Comparison of ENCODE assay signal across 8 mouse cellular contexts in the genomic region with DNA sequence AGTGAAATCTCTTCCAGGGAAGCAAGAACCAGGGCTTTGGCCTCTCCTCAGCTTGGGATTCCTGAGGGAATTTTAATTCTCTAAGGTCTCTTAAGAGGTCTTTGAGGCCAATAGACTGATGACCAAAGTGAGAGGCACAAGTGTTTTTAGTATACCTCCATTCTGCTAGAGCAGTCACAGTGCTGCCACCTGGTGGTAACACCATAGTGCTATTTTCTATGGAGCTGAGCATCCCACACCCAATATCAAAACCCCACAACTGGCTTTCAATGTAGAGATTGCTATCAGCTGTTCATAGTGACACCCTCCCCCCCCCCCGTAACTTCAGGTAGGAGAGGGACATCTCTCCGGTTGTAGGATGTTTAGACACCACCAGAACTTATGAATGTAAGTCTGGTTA. TPM values are rescaled to one million over a fixed set of nuclear protein-coding genes. Genes with fewer than 3 reads are reported as not detected.
DNase-seq lines count a peak whose midpoint lies in the region; ATAC-seq and TF ChIP-seq lines count a peak whose summit lies in the region.

No protein-coding gene starts in this region.

- no peak overlapping the region for H3K4me2 ChIP-seq in CH12.LX (ENCODE audit: insufficient read depth, low read depth, poor library complexity, severe bottlenecking)
- no peak overlapping the region for H3K4me2 ChIP-seq in forebrain, embryonic 14.5 days (ENCODE audit: low read length)
- no peak overlapping the region for H3K4me2 ChIP-seq in liver, embryonic 13.5 days

- H3K9ac ChIP-seq in CH12.LX (ENCODE audit: insufficient read depth, low read depth) = no peak overlapping the region
- H3K9ac ChIP-seq in forebrain, embryonic 14.5 days (ENCODE audit: low read length) = no peak overlapping the region
- H3K9ac ChIP-seq in liver, embryonic 13.5 days = no peak overlapping the region

- in situ Hi-C loops in CH12.LX (cut with MboI; ENCODE audit: low pct_ligation_motif_present, low pct_unique_long_range_greater_than_20kb, low sequenced_read_pairs) = loop anchor here (10.0 kb wide), 2 partner anchors 81 to 291 kb away; partner anchors contain the start of gene Olfr94

- DNase-seq in 3T3-L1 (ENCODE audit: low read depth, low spot score) (peak; percentile 91), CH12.LX (ENCODE audit: extremely low read depth) (peak; percentile 82)
- peak; percentile 61 for DNase-seq in c-Kit-positive CD71-positive TER-119-negative erythroid progenitor cells, embryonic 14.5 days (ENCODE audit: low read depth)
- DNase-seq in forebrain, embryonic 14.5 days (ENCODE audit: low spot score) = peak; percentile 88
- DNase-seq in kidney, adult 9 months = peak; percentile 81
- peak; percentile 43 for DNase-seq in liver, embryonic 13.5 days
- peak; percentile 88 for DNase-seq in retina, embryonic 14.5 days (ENCODE audit: low spot score)
- peak; percentile 59 to 73 for DNase-seq in thymus, postnatal 36 days

- no peak overlapping the region for H3K27ac ChIP-seq in CH12.LX (ENCODE audit: insufficient read depth, low read depth)
- no peak overlapping the region for H3K27ac ChIP-seq in forebrain, embryonic 14.5 days (ENCODE audit: low read depth, low read length)
- no peak overlapping the region for H3K27ac ChIP-seq in liver, embryonic 13.5 days

- peak; percentile 66 to 89 for TF ChIP-seq CTCF in CH12.LX (conservative IDR thresholded peaks at IDR 0.05 in 1 of 2, IDR thresholded peaks at IDR 0.05 in 1 of 2; ENCODE audit: low read depth in 2 of 2, low read length in 2 of 2)

- TF ChIP-seq POLR2A in CH12.LX (IDR thresholded peaks at IDR 0.05; ENCODE audit: low read depth, low read length) = no peak

- no peak for TF ChIP-seq EP300 in CH12.LX (IDR thresholded peaks at IDR 0.05; ENCODE audit: low read length)

- H3K4me1 ChIP-seq in CH12.LX (ENCODE audit: control insufficient read depth in 1 of 2, insufficient read depth in 2 of 2) = 0 out of 4 replicates have a peak, but pooled peaks cover 3 to 4% of the 10 kb centered on the region in 2 experiments
- no peaks in the 10 kb centered on the region for H3K4me1 ChIP-seq in forebrain, embryonic 14.5 days (ENCODE audit: control insufficient read depth, insufficient read depth, low read length)
- no peaks in the 10 kb centered on the region for H3K4me1 ChIP-seq in liver, embryonic 13.5 days (replicated peaks)

- 0 out of 2 replicates have a peak, but pooled peaks have one; percentile 34 for ATAC-seq in forebrain, embryonic 14.5 days
- no peak for ATAC-seq in liver, embryonic 13.5 days (ENCODE audit: low read depth)

- H3K9me3 ChIP-seq in CH12.LX (replicated peaks; ENCODE audit: low read length) = no peaks in the 10 kb centered on the region
- H3K9me3 ChIP-seq in forebrain, embryonic 14.5 days (replicated peaks; ENCODE audit: control insufficient read depth, low read length) = no peaks in the 10 kb centered on the region
- no peaks in the 10 kb centered on the region for H3K9me3 ChIP-seq in liver, embryonic 13.5 days (replicated peaks)

- H3K4me3 ChIP-seq in CH12.LX (replicated peaks in 1 of 3; ENCODE audit: low read depth in 2 of 3, low read length in 2 of 3, poor library complexity in 1 of 3) = no peak overlapping the region
- H3K4me3 ChIP-seq in forebrain, embryonic 14.5 days (ENCODE audit: low read depth, low read length) = no peak overlapping the region
- no peak overlapping the region for H3K4me3 ChIP-seq in liver, embryonic 13.5 days (replicated peaks)

- H3K36me3 ChIP-seq in CH12.LX (replicated peaks in 1 of 2; ENCODE audit: control insufficient read depth in 1 of 2, insufficient read depth in 1 of 2, low read length in 1 of 2) = no peaks in the 10 kb centered on the region
- H3K36me3 ChIP-seq in forebrain, embryonic 14.5 days (ENCODE audit: control insufficient read depth, insufficient read depth, low read length) = no peaks in the 10 kb centered on the region
- H3K36me3 ChIP-seq in liver, embryonic 13.5 days = no peaks in the 10 kb centered on the region

- whole genome bisulfite sequencing in forebrain, embryonic 14.5 days = 18% methylated on average over 2 of the region's 2 CpGs
- 19% methylated on average over 2 of the region's 2 CpGs for WGBS in liver, embryonic 13.5 days (ENCODE audit: insufficient replicate concordance)

- dilution Hi-C loops in CH12.LX (cut with MboI; ENCODE audit: extremely low pct_ligation_motif_present, extremely low pct_unique_long_range_greater_than_20kb, low sequenced_read_pairs) = no loop called here

- TF ChIP-seq RAD21 in CH12.LX (IDR thresholded peaks at IDR 0.05; ENCODE audit: low read depth, low read length) = peak; percentile 49

- peaks cover 4% of the 10 kb centered on the region for H3K27me3 ChIP-seq in CH12.LX (replicated peaks)
- H3K27me3 ChIP-seq in forebrain, embryonic 14.5 days (replicated peaks; ENCODE audit: control insufficient read depth, insufficient read depth, low read length) = no peaks in the 10 kb centered on the region
- H3K27me3 ChIP-seq in liver, embryonic 13.5 days = peaks cover 29% of the 10 kb centered on the region; the same call in 1 of the 2 replicates

- H3K79me2 ChIP-seq in CH12.LX (replicated peaks; ENCODE audit: control insufficient read depth, extremely low read depth, insufficient read depth, poor library complexity, severe bottlenecking) = no peaks in the 10 kb centered on the region

TF ChIP-seq in CH12.LX, 34 proteins besides CTCF, POLR2A, EP300 and RAD21:
- TF ChIP-seq ZMIZ1 (IDR thresholded peaks at IDR 0.05; ENCODE audit: low read depth, low read length) = no peak
- no peak for TF ChIP-seq MAX (IDR thresholded peaks at IDR 0.05; ENCODE audit: low read length)
- no peak for TF ChIP-seq USF2 (conservative IDR thresholded peaks at IDR 0.05; ENCODE audit: low read depth, low read length)
- TF ChIP-seq ETS1 (conservative IDR thresholded peaks at IDR 0.05; ENCODE audit: low read depth, low read length) = no peak
- no peak for TF ChIP-seq UBTF (IDR thresholded peaks at IDR 0.05; ENCODE audit: low read depth, low read length)
- no peak for TF ChIP-seq E2F4 (IDR thresholded peaks at IDR 0.05; ENCODE audit: insufficient replicate concordance, low read depth, low read length)
- TF ChIP-seq HCFC1 (IDR thresholded peaks at IDR 0.05; ENCODE audit: low read depth, low read length) = no peak
- TF ChIP-seq MEF2A (IDR thresholded peaks at IDR 0.05; ENCODE audit: borderline replicate concordance, low read depth, low read length) = no peak
- TF ChIP-seq JUN (IDR thresholded peaks at IDR 0.05; ENCODE audit: insufficient read depth, low read depth, low read length) = no peak
- no peak for TF ChIP-seq ZKSCAN1 (IDR thresholded peaks at IDR 0.05; ENCODE audit: borderline replicate concordance, low read depth, low read length)
- TF ChIP-seq ZNF384 (IDR thresholded peaks at IDR 0.05; ENCODE audit: low read depth, low read length) = no peak
- TF ChIP-seq MYC (IDR thresholded peaks at IDR 0.05; ENCODE audit: low read depth, low read length) = 0 out of 2 replicates have a peak, but pooled peaks have one; percentile 35
- TF ChIP-seq TBP (conservative IDR thresholded peaks at IDR 0.05; ENCODE audit: low read depth, low read length) = no peak
- TF ChIP-seq POLR2AphosphoS2 (IDR thresholded peaks at IDR 0.05; ENCODE audit: low read depth, low read length) = no peak
- no peak for TF ChIP-seq TCF12 (IDR thresholded peaks at IDR 0.05; ENCODE audit: low read depth, low read length)
- TF ChIP-seq BHLHE40 (IDR thresholded peaks at IDR 0.05; ENCODE audit: low read depth, low read length) = no peak
- TF ChIP-seq CHD1 (IDR thresholded peaks at IDR 0.05; ENCODE audit: low read depth, low read length) = no peak
- no peak for TF ChIP-seq ELF1 (IDR thresholded peaks at IDR 0.05; ENCODE audit: low read depth, low read length)
- no peak for TF ChIP-seq ZC3H11A (IDR thresholded peaks at IDR 0.05; ENCODE audit: low read depth, low read length)
- TF ChIP-seq SIN3A (IDR thresholded peaks at IDR 0.05; ENCODE audit: low read length) = no peak
- 0 out of 2 replicates have a peak, but pooled peaks have one; percentile 12 for TF ChIP-seq JUND (conservative IDR thresholded peaks at IDR 0.05; ENCODE audit: low read depth, low read length)
- peak; percentile 84 for TF ChIP-seq SMC3 (IDR thresholded peaks at IDR 0.05; ENCODE audit: low read depth, low read length)

RNA-seq across cellular contexts. Expression of gene Trim31, which starts 16.2 kb away (rescaled TPM):
- total RNA-seq in CH12.LX (2012; rRNA removed) (not detected in 2 replicates), CH12.LX (2014; rRNA removed) (not detected in 2 replicates)
- not detected in 2 replicates for polyA plus RNA-seq in CH12.LX (2012; ENCODE audit: insufficient read length, low read depth)
- polyA plus RNA-seq in forebrain, embryonic 14.5 days (2014; fragmentation: Nextera tagmentation; extraction: Ambion mirVana) = not detected in 2 replicates
- polyA plus RNA-seq in liver, embryonic 13.5 days (2015; fragmentation: Nextera tagmentation; extraction: Ambion mirVana) = 0.09 TPM in 1 of 2 replicates, not detected in the other

RNA-seq across cellular contexts. Expression of gene Trim40, which starts 24.2 kb away (rescaled TPM):
- total RNA-seq in CH12.LX (2012; rRNA removed) (0.13 TPM in 1 of 2 replicates, not detected in the other), CH12.LX (2014; rRNA removed) (not detected in 2 replicates)
- 0.14 and 0.22 TPM in 2 replicates for polyA plus RNA-seq in CH12.LX (2012; ENCODE audit: insufficient read length, low read depth)
- polyA plus RNA-seq in forebrain, embryonic 14.5 days (2014; fragmentation: Nextera tagmentation; extraction: Ambion mirVana) = not detected in 2 replicates
- 0.17 TPM in 1 of 2 replicates, not detected in the other for polyA plus RNA-seq in liver, embryonic 13.5 days (2015; fragmentation: Nextera tagmentation; extraction: Ambion mirVana)

RNA-seq across cellular contexts. Expression of gene Rnf39, which starts 28.6 kb away (rescaled TPM):
- not detected in 2 replicates for total RNA-seq in CH12.LX (2012; rRNA removed)
- not detected in 2 replicates for total RNA-seq in CH12.LX (2014; rRNA removed)
- polyA plus RNA-seq in CH12.LX (2012; ENCODE audit: insufficient read length, low read depth) = 0.40 TPM in 1 of 2 replicates, not detected in the other
- 0.24 and 0.75 TPM in 2 replicates for polyA plus RNA-seq in forebrain, embryonic 14.5 days (2014; fragmentation: Nextera tagmentation; extraction: Ambion mirVana)
- not detected in 2 replicates for polyA plus RNA-seq in liver, embryonic 13.5 days (2015; fragmentation: Nextera tagmentation; extraction: Ambion mirVana)

RNA-seq across cellular contexts. Expression of gene Ppp1r11, which starts 37.4 kb away (rescaled TPM):
- 208 and 209 TPM in 2 replicates for total RNA-seq in CH12.LX (2012; rRNA removed)
- total RNA-seq in CH12.LX (2014; rRNA removed) = 120 and 128 TPM in 2 replicates
- 238 and 276 TPM in 2 replicates for polyA plus RNA-seq in CH12.LX (2012; ENCODE audit: insufficient read length, low read depth)
- polyA plus RNA-seq in forebrain, embryonic 14.5 days (2014; fragmentation: Nextera tagmentation; extraction: Ambion mirVana) = 188 and 228 TPM in 2 replicates
- polyA plus RNA-seq in liver, embryonic 13.5 days (2015; fragmentation: Nextera tagmentation; extraction: Ambion mirVana) = 38.7 and 40.1 TPM in 2 replicates

RNA-seq across cellular contexts. Expression of gene Znrd1, which starts 44.3 kb away (rescaled TPM):
- total RNA-seq in CH12.LX (2012; rRNA removed) (66.9 and 80.3 TPM in 2 replicates), CH12.LX (2014; rRNA removed) (66.8 and 67.3 TPM in 2 replicates)
- polyA plus RNA-seq in CH12.LX (2012; ENCODE audit: insufficient read length, low read depth) = 74.5 and 98.1 TPM in 2 replicates
- polyA plus RNA-seq in forebrain, embryonic 14.5 days (2014; fragmentation: Nextera tagmentation; extraction: Ambion mirVana) = 78.3 and 87.9 TPM in 2 replicates
- 31.7 and 31.8 TPM in 2 replicates for polyA plus RNA-seq in liver, embryonic 13.5 days (2015; fragmentation: Nextera tagmentation; extraction: Ambion mirVana)
